Mouse (Mus musculus): Measurements from ENCODE around the gene Klhdc2.

Gene Klhdc2

DNA sequence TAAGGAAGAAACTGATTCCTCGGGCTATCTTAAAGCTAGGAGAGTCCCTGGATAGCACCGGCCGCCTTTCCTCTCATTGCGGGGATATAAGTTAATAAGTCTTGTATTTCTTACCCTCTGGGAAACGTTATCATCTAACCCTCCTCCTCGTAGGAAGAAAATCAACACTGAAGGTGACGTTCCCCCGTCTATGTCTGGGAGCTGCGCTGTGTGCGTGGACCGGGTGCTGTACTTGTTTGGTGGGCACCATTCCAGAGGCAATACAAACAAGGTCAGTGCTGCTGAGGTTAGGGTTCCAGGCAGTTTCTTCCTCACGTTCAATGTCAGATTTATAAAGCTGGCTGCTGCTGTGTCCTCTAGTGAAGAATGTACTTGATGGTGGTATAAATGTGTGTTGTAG is 5.7 kb downstream of the Klhdc2 start:
- no peak for DNase-seq

DNA sequence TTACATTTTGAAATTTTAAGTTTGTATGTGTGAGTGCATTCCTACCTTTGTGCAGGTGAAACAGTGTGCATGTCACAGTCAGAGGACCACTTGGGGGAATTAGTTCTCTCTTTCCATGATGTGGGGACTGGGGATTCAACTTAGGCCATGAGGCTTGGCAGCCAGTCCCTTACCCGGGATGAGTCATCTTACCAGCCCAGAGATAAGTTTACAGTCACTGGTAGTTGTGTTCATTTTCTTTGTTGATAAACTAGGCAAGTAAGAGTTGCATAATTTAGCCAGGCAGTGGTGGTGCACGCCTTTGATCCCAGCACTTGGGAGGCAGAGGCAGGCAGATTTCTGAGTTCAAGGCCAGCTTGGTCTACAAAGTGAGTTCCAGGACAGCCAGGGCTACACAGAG is 7.6 kb downstream of the Klhdc2 start:
- no peak for DNase-seq

DNA sequence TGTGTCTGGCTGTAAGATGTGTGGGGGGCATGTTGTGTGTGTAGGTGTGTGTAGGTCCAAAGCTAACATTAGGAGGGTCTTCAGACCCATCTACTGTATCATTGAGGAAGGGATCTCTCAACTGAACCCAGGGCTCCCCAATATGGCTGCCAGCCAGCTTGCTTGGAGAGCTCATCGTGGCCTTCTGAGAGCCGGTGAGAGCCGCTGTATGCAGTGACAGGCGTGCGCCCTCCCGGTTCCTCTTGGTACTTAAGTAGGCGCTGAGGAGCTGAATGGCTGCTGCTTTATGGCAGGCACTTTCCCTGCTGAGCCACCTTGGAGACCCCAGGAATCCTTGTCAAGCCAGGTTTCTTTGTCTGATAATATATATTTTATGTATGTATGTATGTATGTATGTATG is 9.9 kb downstream of the Klhdc2 start:
- DNase-seq, result no peak

DNA sequence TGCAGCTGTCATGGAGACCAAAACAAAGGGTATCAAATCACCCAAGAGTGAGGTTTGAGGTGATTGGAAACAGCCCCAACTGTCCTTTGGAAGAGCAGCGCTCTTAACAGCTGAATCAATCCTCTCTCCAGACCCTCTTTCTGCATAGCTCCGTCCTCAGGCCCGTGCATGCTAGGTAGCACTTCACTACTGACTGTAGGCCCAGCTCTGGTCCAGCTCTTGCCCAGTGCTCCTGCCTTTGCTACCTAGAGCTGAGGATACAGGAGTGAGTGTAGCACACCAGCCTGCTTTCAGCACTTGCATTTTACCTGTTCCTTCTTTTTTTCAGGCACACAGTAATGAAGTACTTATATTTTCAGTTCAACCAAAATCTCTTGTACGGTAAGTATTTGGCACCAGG is 13.2 kb downstream of the Klhdc2 start:
- DNase-seq, result no peak

DNA sequence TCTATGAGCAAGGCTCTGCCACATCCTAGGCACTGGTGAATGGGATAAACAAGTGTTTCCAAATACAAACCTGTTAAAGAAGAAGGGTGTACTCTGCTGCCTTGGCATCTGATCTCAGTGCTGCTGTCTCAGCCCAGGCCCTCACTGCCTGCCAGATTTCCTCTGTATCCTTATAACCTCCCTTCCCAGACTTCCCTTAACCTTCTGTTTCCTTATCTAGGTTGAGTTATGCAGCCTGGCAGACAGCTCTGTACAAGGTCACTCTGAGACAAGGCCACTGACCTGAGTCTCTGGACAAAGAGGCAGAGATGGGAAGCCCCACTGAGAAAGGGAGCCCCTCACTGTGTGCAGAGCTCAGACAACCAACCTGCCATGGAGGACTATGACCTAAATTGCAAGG is 21.9 kb downstream of the Klhdc2 start:
- no peak for DNase-seq

DNA sequence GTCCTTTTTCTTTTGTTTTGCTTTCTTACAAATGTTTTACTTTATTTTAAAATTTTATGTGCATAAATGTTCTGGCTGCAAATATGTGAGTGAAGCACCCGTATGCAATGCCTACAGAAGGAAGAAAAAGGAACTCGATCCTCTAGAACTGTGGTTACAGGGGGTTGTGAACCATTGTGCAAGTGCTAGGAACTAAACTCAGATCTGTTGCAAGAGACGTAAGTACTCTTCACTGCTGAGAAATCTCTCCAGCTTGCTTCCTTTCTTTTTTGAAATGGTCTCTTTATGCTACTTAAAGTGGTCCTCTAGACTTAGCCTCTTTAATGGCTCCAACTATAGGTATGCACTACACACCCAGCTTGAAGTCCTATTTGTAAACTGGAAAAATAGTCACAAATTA is 34.7 kb downstream of the Klhdc2 start:
- DNase-seq, result no peak

DNA sequence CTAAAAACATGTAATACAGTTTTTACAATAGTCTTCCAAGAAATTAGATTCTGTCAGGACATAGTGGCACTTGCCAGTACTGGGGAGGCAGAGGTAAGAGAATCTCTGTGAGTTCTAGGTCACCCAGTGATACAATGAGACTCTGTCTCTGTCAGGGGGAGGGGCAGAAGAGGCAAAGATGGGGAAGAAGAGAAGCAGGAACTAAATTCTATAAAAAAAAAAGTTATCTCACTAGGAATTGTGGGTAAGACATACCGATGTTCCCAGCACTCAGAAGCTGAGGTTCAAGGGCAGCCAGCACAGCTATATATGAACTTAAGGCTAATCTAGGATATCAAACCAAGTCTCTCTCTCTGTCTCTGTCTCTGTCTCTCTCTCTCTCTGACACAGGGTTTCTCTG is 35.7 kb downstream of the Klhdc2 start:
- DNase-seq, result no peak

DNA sequence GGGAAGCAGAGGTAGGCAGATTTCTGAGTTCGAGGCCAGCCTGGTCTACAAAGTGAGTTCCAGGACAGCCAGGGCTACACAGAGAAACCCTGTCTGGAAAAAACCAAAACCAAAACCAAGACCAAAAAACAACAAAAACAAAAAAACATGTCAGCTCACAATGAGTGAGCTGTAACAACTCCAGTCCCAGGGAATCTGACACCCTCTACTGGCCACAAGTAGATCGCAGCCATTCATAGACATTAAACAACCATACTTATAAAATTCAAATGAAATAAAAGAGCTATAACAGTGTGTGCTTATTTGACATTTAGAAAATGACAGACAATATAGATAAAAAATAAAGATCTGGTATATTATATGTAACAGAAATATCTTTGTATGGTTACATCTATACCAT is 37.1 kb downstream of the Klhdc2 start:
- DNase-seq, result peak; percentile 26 to 67

DNA sequence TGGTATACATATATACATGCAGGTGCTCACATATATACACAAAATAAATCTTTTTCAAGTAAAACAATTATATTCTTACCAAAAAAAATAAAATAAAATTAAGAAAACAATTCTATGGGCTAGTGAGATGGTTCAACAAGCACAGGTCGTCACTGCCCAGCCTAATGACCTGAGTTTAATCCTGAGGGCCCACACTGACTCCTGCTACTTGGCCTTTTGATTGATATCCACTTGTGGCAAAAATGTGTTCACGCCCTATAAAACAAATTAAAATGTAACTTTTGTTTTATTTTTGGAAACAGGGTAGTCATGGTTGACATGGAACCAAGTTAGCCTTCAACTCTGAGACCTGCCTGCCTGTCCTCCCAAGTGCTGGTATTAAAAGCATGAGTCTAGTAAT is 53.4 kb downstream of the Klhdc2 start:
- peak in 1 of 2 experiments; percentile 27 for DNase-seq

DNA sequence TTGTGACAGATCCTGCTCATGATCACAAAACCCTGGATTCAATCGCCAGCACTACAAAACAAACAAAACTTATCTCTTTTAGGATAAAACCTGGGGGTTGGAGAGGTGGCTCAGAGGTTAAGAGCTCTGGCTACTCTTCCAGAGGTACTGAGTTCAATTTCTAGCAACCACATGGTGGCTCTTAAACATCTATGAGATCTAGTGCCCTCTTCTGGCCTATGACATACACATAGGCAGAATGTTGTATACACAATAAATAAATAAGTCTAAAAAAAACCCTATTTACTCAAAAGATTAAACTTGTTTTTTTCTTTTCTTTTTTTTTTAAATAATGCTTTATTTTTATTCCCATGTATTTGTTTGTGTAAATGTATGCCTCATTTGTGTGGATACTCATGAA is 55.2 kb downstream of the Klhdc2 start:
- no peak for DNase-seq

DNA sequence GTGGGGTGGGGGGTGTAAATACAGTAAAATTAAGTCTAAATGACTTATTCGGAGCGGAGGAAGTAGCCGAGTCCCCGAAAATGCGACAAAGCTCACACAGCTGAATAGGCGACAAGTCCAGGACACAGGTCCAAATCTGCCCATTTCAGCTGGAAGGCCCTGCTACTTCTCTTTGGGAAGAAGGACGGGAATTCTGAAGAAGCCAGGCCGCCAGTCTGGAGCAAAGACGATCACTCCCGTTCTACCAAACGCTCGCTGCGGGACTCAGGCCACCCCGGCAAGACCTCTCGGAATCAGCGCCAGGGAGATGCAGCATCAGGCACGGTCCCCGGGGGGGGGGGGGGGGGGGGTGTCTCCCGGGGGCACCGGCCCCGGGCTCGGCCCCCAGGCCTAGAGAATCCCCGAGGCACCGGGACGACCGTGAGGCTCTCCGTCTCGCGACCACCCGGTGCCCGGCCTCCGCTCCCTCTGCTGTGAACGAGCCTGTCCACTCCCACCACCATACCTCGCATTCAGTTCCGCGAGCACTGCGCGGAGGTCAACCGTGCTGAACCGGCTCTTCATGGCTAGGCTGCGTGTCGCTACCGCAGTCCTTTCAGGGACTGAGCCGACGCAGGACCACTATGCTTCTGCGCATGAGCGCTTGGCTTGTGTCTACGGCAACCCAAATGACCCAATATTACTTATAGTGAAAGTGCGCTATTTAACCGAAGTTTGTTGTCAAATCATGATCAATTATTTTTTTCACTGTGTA is 60.2 kb downstream of the Klhdc2 start, which contains the start of gene Nemf:
Nemf (minus strand) TSS at position 620 of the 754 bp plus-strand sequence.
- peak; percentile 91 to 93 for DNase-seq

DNA sequence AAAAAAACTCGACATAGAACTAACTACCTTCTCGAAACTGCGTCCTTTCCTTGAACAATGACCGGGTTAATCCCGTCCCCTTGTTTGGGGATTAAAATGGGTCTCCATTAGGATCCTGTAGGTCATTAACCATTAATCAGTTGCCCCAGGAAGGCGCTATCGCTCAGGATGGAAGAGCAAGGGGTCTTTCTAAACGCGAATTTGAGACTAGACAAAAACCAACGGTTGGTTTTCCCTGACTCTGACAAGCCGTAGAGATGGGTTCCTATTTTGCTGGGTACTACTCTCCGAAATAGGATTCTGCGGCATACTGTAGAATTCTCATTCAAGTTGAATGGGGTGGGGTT is 60.8 kb downstream of the Klhdc2 start:
- no peak for DNase-seq
